Mouse (Mus musculus) left cerebral cortex, postnatal 36 days (tissue): Measurements from ENCODE around the gene Ube2o. TPM values are rescaled to one million over a fixed set of nuclear protein-coding genes. Genes with fewer than 3 reads are reported as not detected.
A peak's percentile ranks its signal among the peaks of the same experiment; 100 is the strongest.

Experiments
- DNase-seq, 2 experiments: peaks; one replicate each; pipeline ENCODE4 v3.0.0; 2021 to 2022; ENCODE audit warnings: low spot score in 2 of 2, mixed read lengths in 1 of 2
- intact Hi-C: fragments of 180-260 bp; cut with DNase I; formaldehyde crosslinking; loops from one replicate; pipeline ENCODE4 v1.15.1; 2025
- total RNA-seq, 2 experiments: library from RNA; stranded (reverse); gene quantifications; 2 replicates each; pipeline ENCODE4 v1.2.3; 2021

Ube2o gene
- total RNA-seq, 2 experiments from 2014 or later: 121 to 126 TPM

- no peak for DNase-seq
- intact Hi-C loops: no loop called here
Measured at GRCm38 (mm10) chr11:116523699-116524189, 57.5 kb downstream of the Ube2o start.

- no peak for DNase-seq
- intact Hi-C loops: no loop called here
Measured at GRCm38 (mm10) chr11:116522886-116523698, 58.2 kb downstream of the Ube2o start.

GRCm38 (mm10) chr11:116522046-116522445 lies 59.2 kb downstream of the Ube2o start:
- intact Hi-C loops: no loop called here
- DNase-seq: no peak

- no peak for DNase-seq
- intact Hi-C loops: no loop called here
Measured at GRCm38 (mm10) chr11:116521143-116521542, 60.1 kb downstream of the Ube2o start.

- DNase-seq: no peak
- intact Hi-C loops: no loop called here
Measured at GRCm38 (mm10) chr11:116518482-116518881, 62.8 kb downstream of the Ube2o start.

GRCm38 (mm10) chr11:116515330-116516020 lies 65.8 kb downstream of the Ube2o start:
- DNase-seq: no peak
- intact Hi-C loops: no loop called here

GRCm38 (mm10) chr11:116513531-116514038 lies 67.7 kb downstream of the Ube2o start:
- no peak for DNase-seq

GRCm38 (mm10) chr11:116512987-116513386 lies 68.3 kb downstream of the Ube2o start:
- intact Hi-C loops: no loop called here
- no peak for DNase-seq

More at GRCm38 (mm10) chr11:116513531-116514038, 67.7 kb downstream of the Ube2o start:
- intact Hi-C loops: no loop called here

GRCm38 (mm10) chr11:116512154-116512553 lies 69.1 kb downstream of the Ube2o start:
- no peak for DNase-seq
- intact Hi-C loops: no loop called here

- no peak for DNase-seq
- intact Hi-C loops: no loop called here
Measured at GRCm38 (mm10) chr11:116511301-116511868, 69.9 kb downstream of the Ube2o start.

- intact Hi-C loops: no loop called here
- no peak for DNase-seq
Measured at GRCm38 (mm10) chr11:116508689-116509088, 72.6 kb downstream of the Ube2o start.

GRCm38 (mm10) chr11:116506151-116506875 lies 74.9 kb downstream of the Ube2o start:
- no peak for DNase-seq
- intact Hi-C loops: no loop called here

GRCm38 (mm10) chr11:116505573-116505972 lies 75.7 kb downstream of the Ube2o start:
- intact Hi-C loops: no loop called here
- no peak for DNase-seq

GRCm38 (mm10) chr11:116504516-116504915 lies 76.7 kb downstream of the Ube2o start:
- intact Hi-C loops: no loop called here
- no peak for DNase-seq

GRCm38 (mm10) chr11:116501005-116501746 lies 80.1 kb downstream of the Ube2o start:
- peak in 1 of 2 experiments; percentile 14 for DNase-seq
- intact Hi-C loops: loop anchor here (2.0 kb wide), 1 partner anchor 34 kb away; no protein-coding TSS in a partner anchor

- DNase-seq: no peak
- intact Hi-C loops: no loop called here
Measured at GRCm38 (mm10) chr11:116499018-116499417, 82.2 kb downstream of the Ube2o start.

GRCm38 (mm10) chr11:116498596-116498995 lies 82.7 kb downstream of the Ube2o start:
- DNase-seq: no peak
- intact Hi-C loops: no loop called here

- no peak for DNase-seq
- intact Hi-C loops: no loop called here
Measured at GRCm38 (mm10) chr11:116497313-116497712, 83.9 kb downstream of the Ube2o start.
